Mouse (Mus musculus): ENCODE results near the gene Smyd3.

DNA sequence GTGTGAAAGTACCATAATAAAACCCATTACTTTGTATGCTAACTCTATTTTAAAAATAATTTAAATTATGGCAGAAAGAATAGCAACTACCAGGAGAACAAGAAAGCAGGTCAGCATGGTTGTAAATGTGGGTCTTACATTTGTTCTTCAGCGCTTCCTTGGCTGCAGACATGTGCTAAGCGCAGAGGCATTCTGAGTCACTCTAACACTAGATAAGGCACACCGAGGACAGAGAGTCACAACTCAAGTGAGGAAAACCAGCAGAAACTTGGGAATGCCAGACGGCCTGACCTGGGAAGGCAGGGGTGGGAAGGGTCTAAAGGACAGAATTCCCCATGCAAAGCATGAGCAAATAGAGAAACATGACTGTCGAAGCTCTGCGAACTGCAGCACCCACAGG is 63.2 kb downstream of the Smyd3 start:
- TF ChIP-seq CTCF (IDR thresholded peaks at IDR 0.05; ENCODE audit: control insufficient read depth, insufficient read depth, insufficient read length) (no peak), CEBPB (IDR thresholded peaks at IDR 0.05; ENCODE audit: low read depth) (no peak), MYOD1 (IDR thresholded peaks at IDR 0.05; ENCODE audit: control insufficient read depth, insufficient read length, low read depth) (no peak), USF1 (IDR thresholded peaks at IDR 0.05; ENCODE audit: low read depth) (no peak), MAX (IDR thresholded peaks at IDR 0.05) (peak; percentile 28), FOSL1 (IDR thresholded peaks at IDR 0.05; ENCODE audit: insufficient read depth, low read length, poor library complexity, severe bottlenecking) (no peak)

Measured in C2C12 (cell line).